Mouse (Mus musculus) midbrain, embryonic 16.5 days (tissue): ENCODE results near the gene Arsg. TPM values are rescaled to one million over a fixed set of nuclear protein-coding genes. Genes with fewer than 3 reads are reported as not detected.

Experiments
- ATAC-seq: fragments of 200-750 bp; cut with Nextera tagmentation; 2 replicates; pipeline ENCODE4 v1.8.0; 2017; ENCODE audit warnings: moderate TSS enrichment
- H3K27ac ChIP-seq: fragments of 300-500 bp; sonication (generic); 2 replicates; pipeline ENCODE4 v1.5.1; 2014; ENCODE audit warnings: mild to moderate bottlenecking, low read length, mixed read lengths
- H3K27me3 ChIP-seq: fragments of 300-500 bp; sonication (generic); 2 replicates; pipeline ENCODE4 v1.6.1; 2014; ENCODE audit warnings: low read depth, low read length, mixed read lengths; ENCODE audit not compliant: control insufficient read depth, insufficient read depth
- H3K36me3 ChIP-seq: fragments of 300-500 bp; sonication (generic); 2 replicates; pipeline ENCODE4 v1.6.1; 2014; ENCODE audit warnings: mild to moderate bottlenecking, low read length, moderate library complexity, mixed read lengths; ENCODE audit not compliant: control insufficient read depth, insufficient read depth
- H3K4me1 ChIP-seq: fragments of 300-500 bp; sonication (generic); 2 replicates; pipeline ENCODE4 v1.6.1; 2014; ENCODE audit warnings: mild to moderate bottlenecking, low read length, mixed read lengths; ENCODE audit not compliant: control insufficient read depth, insufficient read depth
- H3K4me2 ChIP-seq: fragments of 300-500 bp; sonication (generic); 2 replicates; pipeline ENCODE4 v1.6.1; 2014; ENCODE audit warnings: mild to moderate bottlenecking, low read length, mixed read lengths
- H3K4me3 ChIP-seq: fragments of 300-500 bp; sonication (generic); 2 replicates; pipeline ENCODE4 v1.5.1; 2014; ENCODE audit warnings: low read depth, mild to moderate bottlenecking, low read length, moderate library complexity, mixed read lengths
- H3K9ac ChIP-seq: fragments of 300-500 bp; sonication (generic); 2 replicates; pipeline ENCODE4 v1.6.1; 2014; ENCODE audit warnings: low read depth, low read length, mixed read lengths
- H3K9me3 ChIP-seq: fragments of 300-500 bp; sonication (generic); replicated peaks from 2 replicates; pipeline ENCODE4 v1.6.1; 2014; ENCODE audit warnings: mild to moderate bottlenecking, low read length, mixed read lengths; ENCODE audit not compliant: control insufficient read depth, poor library complexity, severe bottlenecking
- WGBS: fragments of 180-500 bp; shearing (Covaris S2); extraction: QIAGEN DNeasy Blood & Tissue Kit; methylation state at CpG from one replicate; pipeline ENCODE4 v1.1.7; 2014; 5-methylcytosine and 5-hydroxymethylcytosine counted together
- polyA plus RNA-seq: library from polyadenylated mRNA; unstranded; fragments of >200 nt; fragmentation: Nextera tagmentation; extraction: Ambion mirVana; gene quantifications from 2 replicates; pipeline ENCODE4 v1.2.1, GENCODE M21; 2015

Gene Arsg
- polyA plus RNA-seq, 1 experiment from 2014 or later = 4.2 TPM

DNA sequence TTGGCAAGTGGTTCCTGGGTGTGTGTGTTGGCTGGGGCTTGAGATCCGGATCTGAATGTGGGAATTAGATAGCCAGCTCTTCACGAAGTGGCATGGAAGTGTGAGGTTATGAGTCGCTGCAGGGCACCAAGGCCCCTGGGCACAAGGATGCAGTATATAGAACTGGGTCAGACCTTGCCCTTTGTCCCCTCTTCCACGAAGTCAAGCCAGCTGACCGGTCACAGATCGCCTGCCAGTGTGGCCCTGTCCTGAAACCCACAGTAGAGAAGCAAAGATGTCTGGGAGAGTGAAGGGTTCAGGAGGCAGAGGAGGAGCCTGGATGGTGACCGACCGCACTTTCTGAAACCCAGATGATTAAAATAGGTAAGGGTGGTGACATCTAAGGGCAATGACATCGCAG lies 70.3 kb downstream of the Arsg start:
- Histone ChIP-seq H3K27ac (no peak overlapping the region), H3K4me1 (no peaks in the 10 kb centered on the region; the same call in 1 of the 2 replicates), H3K27me3 (no peaks in the 10 kb centered on the region), H3K4me3 (no peak overlapping the region), H3K9ac (no peak overlapping the region), H3K4me2 (no peak overlapping the region), H3K9me3 (no peaks in the 10 kb centered on the region), H3K36me3 (no peaks in the 10 kb centered on the region)
- ATAC-seq = no peak
- WGBS = 85% methylated on average over 9 of the region's 9 CpGs

DNA sequence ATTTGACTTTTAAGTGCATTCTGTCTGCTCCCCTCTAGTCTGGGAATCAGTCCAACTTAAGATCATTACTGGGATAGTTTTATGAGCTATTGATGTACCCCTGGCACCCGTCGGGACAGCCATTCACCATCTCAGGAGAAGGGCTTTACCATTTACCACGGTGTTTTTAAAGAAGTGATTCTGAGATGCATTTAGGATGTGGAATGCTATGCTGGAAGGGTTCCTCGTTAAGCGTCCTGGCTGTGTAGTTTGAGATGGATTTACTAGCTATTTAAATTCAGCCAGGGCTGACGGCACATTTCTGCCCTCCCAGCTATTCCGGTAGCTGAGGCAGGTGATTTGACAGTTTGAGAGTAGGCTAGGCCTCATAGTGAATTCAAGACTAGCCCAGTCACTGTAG lies 71.3 kb downstream of the Arsg start:
- no peaks in the 10 kb centered on the region for H3K9me3 ChIP-seq
- no peak overlapping the region for H3K4me2 ChIP-seq
- H3K4me1 ChIP-seq = no peaks in the 10 kb centered on the region; the same call in 1 of the 2 replicates
- no peak for ATAC-seq
- H3K36me3 ChIP-seq = no peaks in the 10 kb centered on the region
- H3K27ac ChIP-seq = no peak overlapping the region
- WGBS = 64% methylated on average over 7 of the region's 7 CpGs
- H3K27me3 ChIP-seq = no peaks in the 10 kb centered on the region
- no peak overlapping the region for H3K9ac ChIP-seq
- H3K4me3 ChIP-seq = no peak overlapping the region

DNA sequence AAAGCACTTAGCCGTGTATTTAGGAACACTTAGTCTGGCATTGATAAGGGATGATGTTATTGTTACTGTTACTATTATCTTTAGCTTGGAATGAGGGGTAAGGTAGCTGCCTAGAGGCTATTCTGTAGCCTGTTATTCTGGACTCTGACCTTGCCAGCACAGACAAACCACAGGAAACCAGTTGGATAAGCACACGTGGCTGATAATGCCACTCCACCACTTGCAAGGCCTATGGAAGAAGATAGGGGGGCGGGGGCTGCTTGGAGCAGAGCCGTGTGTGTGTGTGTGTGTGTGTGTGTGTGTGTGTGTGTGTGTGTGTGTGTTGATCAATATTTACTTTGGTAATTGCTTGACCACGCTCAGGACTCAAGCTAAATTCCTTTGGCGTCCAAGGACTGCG lies 72.1 kb downstream of the Arsg start:
- Histone ChIP-seq H3K27ac (no peak overlapping the region), H3K4me3 (no peak overlapping the region), H3K27me3 (no peaks in the 10 kb centered on the region), H3K36me3 (no peaks in the 10 kb centered on the region), H3K4me1 (no peaks in the 10 kb centered on the region), H3K9me3 (no peaks in the 10 kb centered on the region), H3K9ac (no peak overlapping the region), H3K4me2 (no peak overlapping the region)
- no peak for ATAC-seq
- 86% methylated on average over 7 of the region's 7 CpGs for WGBS

DNA sequence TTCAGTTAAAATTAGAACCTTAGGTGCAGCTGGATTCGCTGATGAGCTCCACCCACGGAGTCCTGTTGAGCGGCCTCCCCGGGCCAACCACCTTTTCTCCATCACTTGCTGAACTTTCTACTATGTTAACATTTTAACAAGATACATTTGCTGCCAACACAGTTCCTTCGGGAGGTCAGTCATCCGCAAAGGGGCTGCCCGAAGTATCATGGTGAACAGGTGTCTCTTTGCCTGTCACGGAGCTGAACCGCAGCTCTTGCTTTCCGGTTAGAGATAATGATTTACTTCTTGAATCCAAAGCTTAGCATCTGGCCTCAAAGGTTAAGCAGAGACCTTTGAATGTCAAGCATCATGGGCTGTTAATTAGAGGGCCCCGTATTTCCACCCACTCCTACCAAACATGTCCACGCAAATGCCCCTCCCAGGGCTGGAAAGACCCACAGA lies 72.5 kb downstream of the Arsg start:
- Histone ChIP-seq H3K9me3 (no peaks in the 10 kb centered on the region), H3K27me3 (no peaks in the 10 kb centered on the region), H3K9ac (no peak overlapping the region), H3K4me1 (no peaks in the 10 kb centered on the region), H3K36me3 (no peaks in the 10 kb centered on the region), H3K4me2 (no peak overlapping the region), H3K4me3 (no peak overlapping the region), H3K27ac (no peak overlapping the region)
- WGBS = 72% methylated on average over 12 of the region's 12 CpGs
- no peak for ATAC-seq

DNA sequence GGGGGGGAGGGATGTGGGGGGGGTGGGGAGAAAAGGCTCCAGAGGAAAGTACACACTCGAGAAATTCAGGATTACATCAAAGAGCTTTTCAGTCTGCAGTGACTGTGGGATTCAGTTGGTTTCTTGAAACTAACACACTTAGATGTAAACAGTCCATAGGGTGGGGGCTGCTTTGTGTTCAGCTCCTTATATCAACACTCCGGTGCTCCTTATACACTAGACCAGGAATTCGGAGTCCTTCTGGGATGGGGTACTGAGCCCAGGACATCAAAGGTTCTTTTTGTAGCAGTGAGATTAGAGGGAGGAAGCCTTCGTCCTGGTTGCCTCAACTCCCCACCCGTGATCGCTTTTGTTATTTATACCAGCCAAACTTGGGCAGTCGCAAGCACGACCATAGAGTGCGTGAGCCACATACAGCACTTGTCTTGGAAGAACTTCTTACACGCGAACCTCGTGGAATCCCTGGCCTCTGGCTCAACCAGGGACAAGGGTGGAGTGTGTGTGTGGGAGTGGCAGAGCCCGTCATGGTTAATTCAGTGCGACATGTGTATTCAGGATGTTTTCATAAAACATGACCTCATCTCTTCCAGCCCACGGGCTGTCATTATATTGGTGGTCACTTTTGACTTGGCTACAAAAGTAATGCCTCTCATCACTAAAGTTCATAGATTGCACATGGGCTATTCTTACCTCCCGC lies 73.3 kb downstream of the Arsg start:
- no peaks in the 10 kb centered on the region for H3K27me3 ChIP-seq
- no peak overlapping the region for H3K4me3 ChIP-seq
- H3K4me1 ChIP-seq = no peaks in the 10 kb centered on the region
- no peak overlapping the region for H3K4me2 ChIP-seq
- H3K27ac ChIP-seq = no peak overlapping the region
- ATAC-seq = no peak
- H3K9ac ChIP-seq = no peak overlapping the region
- no peaks in the 10 kb centered on the region for H3K9me3 ChIP-seq
- no peaks in the 10 kb centered on the region for H3K36me3 ChIP-seq
- WGBS = 44% methylated on average over 16 of the region's 16 CpGs

DNA sequence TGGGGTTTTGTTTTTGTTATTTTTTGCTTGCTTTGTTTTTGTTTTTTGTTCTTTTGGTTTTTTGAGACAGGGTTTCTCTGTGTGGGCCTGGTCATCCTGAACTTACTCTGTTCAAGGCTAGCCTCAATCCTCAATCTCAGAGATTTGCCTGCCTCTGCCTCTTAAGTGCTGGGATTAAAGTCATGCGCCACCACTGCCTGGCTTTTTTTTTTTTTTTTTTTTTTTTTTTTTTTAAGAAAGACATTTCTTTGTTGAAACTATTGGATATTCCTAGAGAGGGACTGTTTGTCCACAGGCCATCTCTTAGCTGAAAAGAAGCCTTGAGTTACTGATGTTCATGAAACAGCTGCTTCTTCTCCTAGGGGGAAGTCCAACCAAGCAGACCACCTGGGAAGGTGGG lies 74.5 kb downstream of the Arsg start:
- WGBS = 100% methylated on average over 1 of the region's 1 CpGs

DNA sequence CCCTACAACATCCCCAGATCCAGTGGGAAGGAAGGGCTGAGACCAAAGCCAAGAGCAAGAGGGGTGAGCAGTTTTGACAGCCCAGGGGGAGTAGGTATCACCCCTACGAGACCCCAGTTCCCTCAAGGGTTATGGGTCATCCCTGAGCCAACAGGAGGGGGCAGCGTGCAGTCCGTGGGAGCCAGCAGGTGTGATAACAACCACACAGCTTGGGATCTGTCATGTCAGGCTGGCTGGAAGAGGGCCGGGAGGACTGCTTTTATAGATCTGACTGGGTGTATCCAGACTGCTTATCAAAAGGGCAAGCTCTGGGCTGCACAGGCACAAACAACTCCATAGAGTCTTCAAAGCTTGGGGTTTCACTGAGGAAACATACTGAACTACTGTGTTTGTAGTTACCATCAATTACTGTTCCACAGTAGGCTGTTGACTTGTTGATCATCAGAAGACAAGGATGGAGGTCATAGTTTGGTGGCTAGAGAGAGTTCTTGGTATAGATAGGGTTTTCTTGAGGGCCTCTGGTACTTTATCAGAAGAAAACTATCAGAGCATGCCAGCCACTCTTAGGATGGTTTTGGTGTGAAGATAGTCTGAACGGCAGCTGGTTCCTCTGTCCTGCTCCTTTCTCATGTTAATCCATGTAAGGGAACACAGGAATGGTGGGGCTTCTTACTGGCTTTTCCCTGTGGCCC lies 76.6 kb downstream of the Arsg start:
- H3K9ac ChIP-seq = no peak overlapping the region
- WGBS = 77% methylated on average over 5 of the region's 5 CpGs
- H3K4me1 ChIP-seq = no peaks in the 10 kb centered on the region
- no peak overlapping the region for H3K27ac ChIP-seq
- ATAC-seq = no peak
- no peak overlapping the region for H3K4me2 ChIP-seq
- H3K4me3 ChIP-seq = no peak overlapping the region
- no peaks in the 10 kb centered on the region for H3K36me3 ChIP-seq
- H3K9me3 ChIP-seq = no peaks in the 10 kb centered on the region
- H3K27me3 ChIP-seq = no peaks in the 10 kb centered on the region

More for the DNA sequence above, 74.5 kb downstream of the Arsg start:
- Histone ChIP-seq H3K4me3 (no peak overlapping the region), H3K27me3 (no peaks in the 10 kb centered on the region), H3K4me2 (no peak overlapping the region), H3K9ac (no peak overlapping the region), H3K4me1 (no peaks in the 10 kb centered on the region), H3K27ac (no peak overlapping the region), H3K36me3 (no peaks in the 10 kb centered on the region), H3K9me3 (no peaks in the 10 kb centered on the region)
- ATAC-seq = no peak

DNA sequence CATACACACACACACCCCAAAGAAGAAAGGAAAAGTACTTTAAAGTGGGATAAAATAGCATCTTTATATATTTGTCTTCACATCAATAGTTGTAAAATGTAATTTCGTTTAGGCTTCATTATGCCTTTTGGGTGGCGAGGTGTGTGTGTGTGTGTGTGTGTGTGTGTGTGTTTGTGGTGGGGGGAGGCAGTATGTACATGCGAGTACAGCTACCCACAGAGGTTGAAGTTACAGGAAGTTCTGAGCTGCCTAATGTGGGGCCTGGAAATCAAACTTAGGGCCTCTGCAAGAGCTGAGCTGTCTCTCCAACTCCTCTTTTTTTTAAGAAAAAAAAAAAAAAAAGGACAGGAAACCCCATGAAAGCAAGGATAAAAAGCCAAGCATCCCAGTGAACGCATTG lies 80.7 kb downstream of the Arsg start:
- Histone ChIP-seq H3K27me3 (no peaks in the 10 kb centered on the region), H3K9ac (no peak overlapping the region), H3K4me2 (no peak overlapping the region), H3K4me3 (no peak overlapping the region), H3K27ac (no peak overlapping the region), H3K4me1 (no peaks in the 10 kb centered on the region), H3K9me3 (no peaks in the 10 kb centered on the region), H3K36me3 (no peaks in the 10 kb centered on the region)
- ATAC-seq = no peak
- 82% methylated on average over 4 of the region's 4 CpGs for WGBS

DNA sequence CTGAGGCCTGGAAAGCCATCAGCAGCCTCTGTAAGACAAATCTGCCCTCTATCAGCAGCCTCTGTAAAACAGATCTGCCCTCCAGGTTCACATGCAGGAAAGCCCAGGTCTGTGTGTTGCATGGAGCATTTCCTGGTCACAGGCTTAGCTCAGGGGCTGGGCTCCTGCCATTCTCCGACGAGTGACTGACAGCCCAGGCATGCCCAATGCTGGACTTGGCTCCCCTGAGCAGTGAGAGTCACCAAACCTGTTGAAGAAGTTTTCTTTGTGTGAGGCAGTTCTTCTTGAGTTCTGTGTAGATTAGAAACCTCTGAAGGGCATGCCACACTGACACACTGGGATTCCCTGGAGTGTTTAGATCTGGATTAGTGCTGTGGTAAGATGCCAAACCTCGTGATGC lies 81.3 kb downstream of the Arsg start:
- H3K9ac ChIP-seq = no peak overlapping the region
- no peak for ATAC-seq
- H3K27me3 ChIP-seq = no peaks in the 10 kb centered on the region
- no peak overlapping the region for H3K27ac ChIP-seq
- H3K4me2 ChIP-seq = no peak overlapping the region
- no peaks in the 10 kb centered on the region for H3K4me1 ChIP-seq
- H3K9me3 ChIP-seq = no peaks in the 10 kb centered on the region
- H3K4me3 ChIP-seq = no peak overlapping the region
- H3K36me3 ChIP-seq = no peaks in the 10 kb centered on the region
- 41% methylated on average over 3 of the region's 3 CpGs for WGBS
